Mouse (Mus musculus) heart, postnatal 14 days (tissue): ENCODE results near the gene Map3k21. TPM values are rescaled to one million over a fixed set of nuclear protein-coding genes. Genes with fewer than 3 reads are reported as not detected.
A peak's percentile ranks its signal among the peaks of the same experiment; 100 is the strongest.

Experiments used
- DNase-seq, 2 experiments: peaks; one replicate each; pipeline ENCODE4 v3.0.0; 2021 to 2022
- intact Hi-C: fragments of 180-260 bp; cut with DNase I; formaldehyde crosslinking; loops from one replicate; pipeline ENCODE4 v1.15.1; 2025
- long read RNA-seq, 2 experiments: library from polyadenylated mRNA; stranded (forward); transcript quantifications; one replicate each; pipeline ENCODE4 v2.0.0; 2021
- total RNA-seq, 2 experiments: library from RNA; stranded (reverse); gene quantifications; 2 replicates each; pipeline ENCODE4 v1.2.3; 2021

Map3k21 gene
- total RNA-seq, result under 1 TPM; 0.24 to 0.36 TPM
- long read RNA-seq, experiment 1, result 0 reads
- long read RNA-seq, experiment 2, result 0 reads

DNA sequence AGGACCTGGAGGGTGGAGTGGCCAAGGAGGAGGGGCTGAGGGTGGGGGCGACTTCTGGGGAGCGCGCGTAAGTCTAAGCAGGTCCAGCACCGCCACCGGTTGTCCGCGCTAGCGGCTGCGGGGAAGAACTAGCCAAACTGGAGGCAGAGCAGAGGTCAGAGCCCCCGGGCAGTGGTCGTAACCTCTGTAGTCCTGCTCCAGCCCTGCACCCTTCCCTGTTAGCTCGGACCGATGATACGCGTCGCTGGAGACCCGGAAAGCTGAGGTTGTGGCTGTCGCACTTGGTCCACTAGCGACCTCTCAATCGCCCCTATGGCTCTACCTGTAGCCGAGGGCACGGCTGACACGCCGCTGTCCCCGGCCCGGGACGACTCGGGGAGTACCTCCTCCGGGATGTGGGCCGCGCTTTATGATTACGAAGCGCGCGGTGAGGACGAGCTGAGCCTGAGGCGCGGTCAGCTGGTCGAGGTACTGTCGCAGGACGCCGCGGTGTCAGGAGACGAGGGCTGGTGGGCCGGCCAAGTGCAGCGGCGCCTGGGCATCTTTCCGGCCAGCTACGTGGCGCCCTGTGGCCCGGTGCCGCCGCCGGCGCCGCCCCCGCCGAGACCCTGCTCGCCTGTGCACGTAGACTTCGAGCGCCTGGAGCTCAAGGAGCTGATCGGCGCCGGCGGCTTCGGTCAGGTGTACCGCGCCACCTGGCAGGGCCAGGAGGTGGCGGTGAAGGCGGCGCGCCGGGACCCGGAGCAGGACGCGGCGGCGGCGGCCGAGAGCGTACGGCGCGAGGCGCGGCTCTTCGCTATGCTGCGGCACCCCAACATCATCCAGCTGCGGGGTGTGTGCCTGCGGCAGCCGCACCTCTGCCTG, at the start of gene Map3k21:
TSS of gene Map3k21 (plus strand) at position 86 of the 864 bp plus-strand sequence.
- DNase-seq, result peak; percentile 15 to 29
- intact Hi-C loops, result no loop called here

DNA sequence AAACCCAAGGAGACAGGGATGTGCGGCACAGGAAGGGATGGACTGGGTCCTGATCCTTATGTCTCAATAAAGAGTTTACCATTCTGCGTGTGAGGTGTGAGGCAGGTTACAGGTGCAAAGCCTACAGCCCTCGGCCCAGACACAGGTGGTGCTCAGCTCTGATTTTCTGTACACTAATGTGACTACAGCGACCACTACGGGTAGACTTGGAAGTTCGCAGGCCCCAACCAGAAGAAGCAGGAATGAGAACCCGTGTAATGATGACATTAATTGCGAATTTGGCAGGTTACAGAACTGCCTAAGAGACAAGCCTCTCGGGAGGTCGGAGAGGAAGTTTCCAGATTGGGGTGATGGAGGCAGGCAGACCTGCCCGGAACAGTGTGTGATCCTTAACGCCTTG, 44.1 kb upstream of the Map3k21 start:
- no peak for DNase-seq
- intact Hi-C loops, result loop anchor here (5.0 kb wide), 1 partner anchor 199 kb away; the partner anchor contains the start of gene Map10

DNA sequence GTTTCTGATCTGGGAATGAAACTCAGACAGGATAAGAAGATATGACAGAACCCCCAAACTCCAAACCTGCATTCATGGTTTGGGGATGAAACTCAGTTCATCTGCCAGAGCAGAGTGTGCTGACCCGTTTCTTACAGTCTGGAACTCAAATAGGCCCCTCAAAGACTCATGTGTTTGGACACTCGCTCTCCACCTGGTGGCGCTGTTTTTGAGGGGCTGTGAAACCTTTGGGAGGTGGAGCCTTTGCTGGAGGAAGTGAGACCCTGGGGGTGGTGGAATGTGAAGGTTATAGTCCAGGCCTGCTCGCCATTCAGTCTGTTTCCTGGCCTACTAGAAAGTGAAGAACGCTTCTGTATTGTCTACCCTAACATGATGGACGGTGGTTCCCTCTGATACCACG, 41.7 kb upstream of the Map3k21 start:
- intact Hi-C loops, result loop anchor here (5.0 kb wide), 1 partner anchor 201 kb away; the partner anchor contains the start of gene Map10

DNA sequence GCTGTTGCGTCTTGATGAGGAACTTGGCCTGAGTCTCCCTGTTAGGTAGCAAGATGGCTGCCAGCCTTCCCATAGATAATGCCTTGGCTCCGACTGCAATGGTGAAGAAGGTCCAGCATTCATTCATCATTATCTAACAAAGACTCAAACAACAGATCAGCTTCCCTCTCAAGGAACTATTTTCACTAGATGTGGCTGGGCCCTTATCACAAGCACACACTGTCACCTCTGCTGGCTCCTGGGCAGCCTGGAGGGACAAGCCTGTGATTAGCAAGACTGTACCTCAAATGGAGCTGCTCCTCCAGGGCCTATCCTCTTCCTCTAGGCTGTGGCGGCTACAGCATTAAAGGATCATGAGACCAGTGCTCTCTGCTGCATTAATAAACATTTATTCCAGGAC, 40.5 kb upstream of the Map3k21 start:
- intact Hi-C loops, result loop anchor here (2.0 to 10.0 kb wide), 7 partner anchors 202 to 817 kb away; partner anchors contain the start of genes Disc1 and Map10
- DNase-seq, result no peak

More for the DNA sequence above, 41.7 kb upstream of the Map3k21 start:
- DNase-seq, result no peak

DNA sequence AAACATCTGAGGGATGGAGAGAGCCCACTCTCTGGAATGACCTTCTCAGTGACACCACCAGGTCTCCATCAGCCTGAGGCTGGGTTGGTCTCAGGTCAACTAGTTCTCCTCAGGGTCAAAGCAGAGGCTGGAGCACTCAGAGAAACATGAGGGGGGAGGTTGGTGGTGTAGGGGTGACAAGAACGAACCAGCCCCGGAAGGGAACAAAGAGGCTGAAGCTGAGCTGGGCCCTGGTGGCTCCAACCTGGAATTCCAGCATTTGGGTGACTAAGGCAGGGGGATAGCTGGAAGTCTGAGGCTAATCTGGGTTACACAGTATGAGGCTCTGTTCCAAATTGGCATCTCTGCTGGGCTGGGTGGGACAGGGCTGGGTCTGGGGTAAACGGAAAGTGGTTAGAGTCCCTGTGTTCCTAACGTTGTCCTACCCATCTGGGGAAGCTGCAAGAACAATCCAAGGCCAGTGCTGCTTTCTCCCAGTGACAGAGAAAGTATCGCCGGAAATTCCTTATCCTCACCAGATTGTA, 40.0 kb upstream of the Map3k21 start:
- DNase-seq, result no peak
- intact Hi-C loops, result loop anchor here (2.0 to 10.0 kb wide), 6 partner anchors 297 to 818 kb away; partner anchors contain the start of gene Disc1

DNA sequence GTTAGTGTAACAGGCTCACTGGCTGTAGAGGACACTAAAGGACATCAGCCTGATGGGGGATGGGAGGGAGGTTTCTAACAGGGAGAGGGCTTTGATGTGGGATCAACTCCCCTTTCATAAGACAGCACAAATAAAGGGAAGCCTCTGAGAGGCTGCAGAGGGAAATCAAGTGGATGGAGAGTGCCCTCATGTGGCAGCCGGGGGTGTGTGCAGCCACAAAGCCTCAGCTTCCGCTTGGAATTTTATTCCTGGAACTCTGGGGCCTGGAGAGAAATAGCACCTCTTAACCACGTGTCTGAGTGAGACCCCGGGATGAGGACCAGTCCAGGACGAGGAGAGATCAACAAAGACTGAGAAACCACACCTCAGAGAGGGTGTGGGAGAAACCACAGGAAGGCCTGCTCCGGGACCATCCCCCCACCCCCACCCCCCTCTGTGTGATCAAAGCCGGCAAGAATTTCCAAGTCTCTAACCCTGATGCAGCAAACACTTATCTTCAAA, 39.4 kb upstream of the Map3k21 start:
- intact Hi-C loops, result loop anchor here (1.0 to 10.0 kb wide), 7 partner anchors 298 to 819 kb away; partner anchors contain the start of gene Disc1
- peak; percentile 80 to 85 for DNase-seq

DNA sequence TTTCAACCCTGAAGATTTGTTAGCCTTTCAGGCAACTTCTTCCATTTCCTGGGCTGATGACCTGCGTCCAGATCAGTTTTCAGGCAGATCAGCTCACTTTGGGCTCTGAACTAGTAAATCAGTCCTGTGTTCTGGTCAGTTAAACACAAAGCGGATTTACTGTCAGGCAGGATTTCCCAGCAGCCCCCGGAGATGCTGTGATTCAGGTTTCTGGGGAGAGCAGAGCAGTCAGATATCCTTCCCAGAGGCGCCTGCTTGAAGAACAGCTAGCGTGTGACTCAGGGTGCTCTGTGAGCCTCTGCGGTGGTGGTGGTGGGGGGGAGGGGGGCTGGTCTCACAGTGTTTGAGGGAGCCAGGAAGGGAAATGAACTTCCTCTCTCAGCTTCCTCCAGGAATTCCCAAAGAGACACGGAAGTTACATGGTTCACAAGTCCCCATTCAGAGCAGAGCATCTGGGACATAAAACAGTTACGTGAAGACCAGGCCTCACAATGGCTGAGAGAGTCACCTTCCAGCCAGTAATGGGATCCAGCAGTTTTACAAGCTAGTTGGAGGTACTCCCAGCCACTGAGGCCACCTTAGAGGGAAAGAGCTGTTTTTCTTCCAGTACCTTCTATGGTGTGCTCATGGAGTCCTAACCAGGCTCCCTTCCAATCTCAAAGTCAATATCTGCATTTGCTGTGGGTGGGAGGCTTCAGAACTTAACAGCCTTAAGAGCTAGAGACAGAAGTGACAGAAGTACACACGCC, 37.6 kb upstream of the Map3k21 start:
- intact Hi-C loops, result loop anchor here (5.0 to 10.0 kb wide), 4 partner anchors 568 to 820 kb away; partner anchors contain the start of gene Disc1
- no peak for DNase-seq

DNA sequence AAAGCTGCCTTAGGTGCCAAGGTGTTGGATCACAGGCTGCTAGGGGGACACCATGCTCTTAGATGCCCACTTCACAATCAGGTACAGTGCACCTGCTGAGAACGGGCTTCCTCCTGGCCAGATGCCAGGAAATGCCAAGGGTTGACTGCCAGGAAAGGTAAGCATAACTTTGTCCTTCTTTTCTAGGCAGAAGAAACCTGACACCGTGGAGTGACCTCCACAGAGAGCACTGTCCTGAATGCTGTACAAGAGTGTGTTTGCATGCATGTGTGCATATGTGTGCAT, 37.1 kb upstream of the Map3k21 start:
- no peak for DNase-seq
- intact Hi-C loops, result loop anchor here (5.0 to 10.0 kb wide), 4 partner anchors 568 to 821 kb away; partner anchors contain the start of gene Disc1

DNA sequence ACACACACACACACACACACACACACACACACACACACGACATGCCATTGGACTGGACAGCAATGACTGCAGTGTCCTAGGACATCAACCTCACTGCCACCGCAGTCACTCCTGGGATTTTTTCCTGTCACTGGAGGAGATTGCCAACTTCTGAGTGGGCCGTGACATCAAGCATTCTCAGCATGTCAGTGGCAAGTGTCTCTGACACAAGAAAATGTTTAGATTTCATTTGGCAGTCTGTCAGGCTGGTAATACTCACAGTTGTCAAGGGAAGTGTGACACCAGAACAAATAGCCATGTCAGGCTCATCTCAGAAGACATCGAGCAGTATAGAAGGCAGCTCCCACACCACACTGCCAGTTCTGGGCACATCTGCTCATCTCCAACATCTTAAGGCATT, 29.8 kb upstream of the Map3k21 start:
- DNase-seq, result no peak
- intact Hi-C loops, result no loop called here

DNA sequence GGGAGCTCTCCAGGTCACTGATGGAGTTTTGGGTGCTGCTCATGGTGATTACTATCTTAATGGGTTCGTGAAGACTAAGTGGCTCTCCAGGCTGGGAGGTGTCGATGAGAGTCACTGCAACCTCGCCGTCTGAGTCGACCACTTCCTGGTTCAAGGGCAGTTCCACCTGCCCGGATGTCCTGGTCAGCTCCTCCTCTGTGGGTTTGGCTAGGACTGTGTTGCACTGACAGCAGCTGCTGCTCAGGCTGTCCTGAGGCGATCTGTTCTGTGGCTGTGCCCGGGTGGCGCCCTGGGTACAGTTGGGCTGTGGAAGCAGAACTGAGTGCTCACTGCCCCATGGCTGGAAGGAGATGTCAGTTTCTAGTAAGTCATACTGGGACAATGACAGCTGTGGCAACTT, 22.7 kb upstream of the Map3k21 start:
- no peak for DNase-seq
- intact Hi-C loops, result no loop called here

DNA sequence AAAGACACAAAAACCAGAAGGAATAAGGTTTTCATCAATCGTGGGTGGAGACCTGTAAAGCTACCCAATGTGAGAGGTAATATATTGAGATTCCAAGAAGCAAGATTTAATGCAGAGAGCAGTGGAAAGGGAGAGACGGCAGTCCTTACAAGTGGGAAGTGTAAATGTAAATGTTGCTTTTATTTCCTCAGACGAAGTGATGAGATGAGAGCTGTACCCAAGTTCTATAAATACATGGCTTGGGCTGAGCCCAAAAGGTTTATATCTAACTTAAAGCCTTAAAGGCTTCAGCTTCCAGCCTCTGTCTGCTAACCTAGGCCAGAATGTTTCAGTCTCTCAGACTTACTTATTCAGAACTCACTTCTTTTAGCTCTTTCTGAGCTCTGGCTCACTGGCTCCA, 20.3 kb upstream of the Map3k21 start:
- no peak for DNase-seq
- intact Hi-C loops, result no loop called here

DNA sequence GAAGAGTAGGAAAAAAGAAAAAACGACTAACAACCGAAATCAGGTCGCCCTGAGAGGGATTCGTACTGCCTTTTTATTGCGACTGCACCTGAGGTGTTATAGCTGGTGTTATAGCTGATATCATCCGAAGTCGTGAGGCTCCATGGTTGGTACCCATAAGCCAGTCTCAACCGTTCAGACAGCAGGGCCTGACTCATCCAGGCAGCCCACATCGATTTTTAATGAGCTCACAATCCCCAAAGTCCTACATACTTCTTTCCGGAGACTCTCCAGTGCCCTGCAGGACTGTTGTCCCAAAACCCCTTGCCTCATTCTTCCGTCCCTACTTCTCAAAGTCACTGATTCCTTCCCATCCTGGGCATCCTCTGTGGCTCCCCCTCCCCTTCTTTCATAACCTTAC, 12.9 kb upstream of the Map3k21 start:
- no peak for DNase-seq
- intact Hi-C loops, result no loop called here

DNA sequence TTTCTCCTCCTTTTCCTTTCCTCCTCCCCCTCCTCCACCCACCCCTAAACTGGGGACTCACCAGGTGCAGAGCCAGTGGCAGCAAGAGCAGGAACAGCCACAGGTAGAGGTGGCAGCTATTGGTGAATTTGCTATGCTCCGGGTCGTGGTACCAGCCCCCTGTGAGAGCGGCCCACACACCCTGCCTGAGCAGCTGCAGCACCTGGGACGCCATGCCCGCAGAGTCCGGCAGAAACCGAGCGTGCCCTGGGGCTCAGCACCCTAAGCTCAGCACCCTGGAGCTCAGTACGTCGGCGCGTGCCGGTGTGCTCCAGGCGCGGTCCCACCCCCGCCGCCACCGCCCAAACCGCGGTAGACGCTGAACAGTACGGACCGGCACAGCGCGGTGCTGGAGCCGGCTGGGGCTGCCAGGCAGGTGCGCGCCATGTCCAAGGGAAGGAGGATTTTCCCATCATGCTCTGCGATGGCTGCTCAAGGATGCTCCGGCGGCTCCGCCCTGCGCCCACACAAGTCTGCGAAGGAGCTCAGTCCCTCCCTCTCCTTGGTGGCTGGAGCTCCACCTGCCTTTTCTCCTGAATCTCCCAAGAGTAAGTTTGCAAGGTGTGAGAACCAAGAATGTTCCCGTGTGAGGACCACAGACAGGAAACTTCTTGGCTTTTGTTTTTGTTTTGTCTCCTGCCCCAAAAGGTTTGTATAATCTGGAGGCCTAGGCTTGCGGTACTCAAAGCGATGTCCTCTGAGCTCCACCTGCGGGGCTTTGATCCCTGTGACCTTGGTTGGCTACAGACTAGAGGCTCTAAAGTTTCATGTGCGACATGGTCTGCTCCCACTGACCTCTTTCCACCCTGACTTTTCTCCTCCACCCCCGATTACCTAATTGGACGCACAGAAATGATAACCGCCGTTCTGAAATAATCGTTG, 12.1 kb upstream of the Map3k21 start, which contains the start of gene Pcnx2:
TSS of gene Pcnx2 (minus strand) at position 450 of the 921 bp plus-strand sequence.
- no peak for DNase-seq
- intact Hi-C loops, result no loop called here

DNA sequence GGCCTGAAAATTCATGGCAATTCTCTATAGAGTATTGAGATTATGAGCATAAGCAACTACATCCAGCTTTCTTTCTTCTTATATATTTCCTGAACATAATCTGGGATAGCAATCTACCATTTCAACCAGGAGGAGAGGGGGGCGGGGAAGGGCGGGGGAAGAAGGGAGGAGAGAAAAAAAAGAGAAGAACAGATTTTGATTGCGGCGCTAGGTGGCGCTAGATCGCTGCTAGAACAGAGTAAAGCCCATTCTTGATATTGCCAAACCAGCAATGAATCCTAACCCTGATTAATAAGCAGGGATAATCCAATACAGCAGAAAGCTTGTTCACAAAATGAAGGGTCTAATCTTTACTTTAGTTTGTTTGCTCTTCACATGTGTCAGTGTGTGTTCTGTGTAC, 11.4 kb upstream of the Map3k21 start:
- intact Hi-C loops, result no loop called here
- peak; percentile 40 to 55 for DNase-seq

DNA sequence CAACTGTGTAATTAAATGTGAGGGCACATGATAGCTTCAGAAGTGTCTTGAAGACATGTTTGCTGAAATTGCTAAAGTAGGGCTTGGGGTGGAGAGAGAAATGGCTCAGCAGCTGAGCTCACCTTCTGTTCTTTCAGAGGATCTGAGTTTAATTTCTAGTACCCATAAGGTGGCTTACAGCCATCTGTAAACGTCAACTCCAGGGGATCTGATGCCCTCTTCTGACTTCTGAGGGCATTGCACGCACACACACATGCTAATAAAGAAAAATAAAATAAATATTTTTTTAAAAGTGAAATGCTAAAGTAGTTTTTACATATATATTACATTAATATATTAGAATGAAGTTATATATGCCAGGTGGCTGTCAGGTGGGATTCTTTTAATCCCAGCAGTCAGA, 9.1 kb upstream of the Map3k21 start:
- intact Hi-C loops, result no loop called here
- DNase-seq, result no peak

DNA sequence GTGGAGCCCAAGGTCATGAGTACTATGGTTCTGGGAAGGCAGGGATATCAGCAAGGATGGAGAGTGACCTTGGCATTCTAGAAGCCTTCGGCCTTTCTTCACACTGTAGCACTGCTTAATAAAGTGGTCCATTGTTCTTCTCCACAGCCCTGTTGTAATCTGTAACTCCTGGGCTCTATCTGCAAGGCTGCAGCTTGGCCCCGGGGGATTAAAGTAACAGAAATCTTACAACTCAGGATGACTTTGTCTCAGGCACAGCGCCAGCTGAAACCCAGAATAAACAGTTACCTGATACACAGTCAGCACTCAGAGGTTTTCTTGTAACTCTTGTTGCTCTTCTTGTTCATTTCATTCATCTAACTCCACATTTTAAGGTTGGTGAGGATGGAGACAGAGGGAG, 7.7 kb upstream of the Map3k21 start:
- DNase-seq, result no peak
- intact Hi-C loops, result no loop called here

DNA sequence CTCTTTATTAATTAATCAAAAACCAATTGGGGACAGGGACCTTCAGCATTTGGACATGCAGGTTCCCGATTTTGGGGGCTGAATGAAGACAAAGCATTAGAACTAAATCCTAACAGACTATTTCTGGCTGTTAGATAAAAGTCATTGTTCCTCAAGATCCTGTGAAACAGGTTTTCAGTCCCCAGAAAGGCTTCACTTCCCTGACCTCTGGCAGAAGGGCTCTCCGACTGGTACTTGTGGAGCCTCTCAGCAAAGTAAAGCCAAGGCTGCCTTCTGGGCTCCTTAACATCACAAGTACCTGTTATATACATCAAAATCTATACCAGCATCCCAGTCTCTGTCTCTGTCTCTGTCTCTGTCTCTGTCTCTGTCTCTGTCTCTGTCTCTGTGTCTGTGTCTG, 4.9 kb upstream of the Map3k21 start:
- intact Hi-C loops, result no loop called here
- DNase-seq, result no peak

DNA sequence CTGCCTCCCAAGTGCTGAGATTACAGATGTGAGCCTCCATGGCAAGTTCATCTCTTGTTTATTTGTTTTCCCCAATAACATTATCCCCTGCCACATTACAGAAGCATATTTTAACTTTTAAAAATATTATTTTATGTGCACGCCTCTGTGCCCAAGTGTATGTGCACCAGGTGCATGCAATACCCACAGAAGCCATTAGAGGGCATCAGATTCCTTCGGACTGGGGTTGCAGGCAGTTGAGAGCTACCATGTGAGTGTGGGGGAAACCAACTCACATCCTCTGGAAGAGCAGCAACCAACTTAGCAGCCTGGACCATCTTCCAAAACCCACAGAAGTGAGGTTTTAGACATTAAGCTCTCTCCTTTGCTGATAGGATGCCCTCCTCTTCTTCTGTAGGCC, 2.9 kb upstream of the Map3k21 start:
- intact Hi-C loops, result no loop called here

DNA sequence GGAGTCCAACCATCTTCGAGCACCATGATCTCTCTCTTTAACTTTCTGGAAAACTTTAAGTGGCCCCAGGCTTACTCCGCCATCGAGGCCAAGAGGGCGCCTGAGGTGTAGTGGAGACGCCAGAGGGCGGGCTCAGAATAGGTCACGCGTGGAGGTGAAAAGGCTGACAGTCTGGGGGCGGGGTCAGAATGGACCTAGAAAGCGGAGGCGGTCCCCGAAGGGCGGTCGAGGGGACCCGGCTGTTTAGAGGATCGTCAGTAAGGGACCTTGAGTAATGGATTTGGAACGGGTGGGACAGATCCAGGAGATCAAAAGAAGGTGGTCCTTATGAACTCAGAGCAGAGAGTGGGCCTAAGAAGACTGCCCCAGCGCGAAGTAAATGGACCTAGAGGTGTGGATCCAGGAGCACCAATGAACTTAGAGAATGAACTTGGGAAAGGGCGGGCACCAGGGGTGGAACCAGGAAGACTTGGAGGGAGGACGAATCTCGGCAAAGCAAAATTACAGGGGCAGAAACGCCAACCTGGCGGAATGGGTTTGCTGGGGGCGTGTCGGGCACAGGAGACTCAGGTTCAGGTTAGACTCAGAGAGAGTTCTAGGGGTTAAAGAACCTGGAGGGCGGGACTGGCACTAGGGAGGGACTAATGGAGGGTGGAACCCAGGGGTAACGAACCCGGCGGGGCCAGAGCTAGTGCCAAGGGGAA, 437 bp upstream of the Map3k21 start:
- intact Hi-C loops, result no loop called here
- DNase-seq, result peak; percentile 2 to 19

More for the DNA sequence above, 2.9 kb upstream of the Map3k21 start:
- DNase-seq, result no peak
